Mouse (Mus musculus) spleen, embryonic (tissue): Measurements from ENCODE around the gene Tnfsf12.
"Not testable (repeated sequence)": the region's sequence is repeated elsewhere in the genome, so short reads cannot be mapped to it uniquely, and the experiment has no call there.

Source experiments
- CTCF ChIA-PET: fragments of 350-600 bp; sonication (Branson Sonifier 250); formaldehyde crosslinking; loops from one replicate; lab custom pipeline; 2022; lab: Charles Lee

The Tnfsf12 gene

DNA sequence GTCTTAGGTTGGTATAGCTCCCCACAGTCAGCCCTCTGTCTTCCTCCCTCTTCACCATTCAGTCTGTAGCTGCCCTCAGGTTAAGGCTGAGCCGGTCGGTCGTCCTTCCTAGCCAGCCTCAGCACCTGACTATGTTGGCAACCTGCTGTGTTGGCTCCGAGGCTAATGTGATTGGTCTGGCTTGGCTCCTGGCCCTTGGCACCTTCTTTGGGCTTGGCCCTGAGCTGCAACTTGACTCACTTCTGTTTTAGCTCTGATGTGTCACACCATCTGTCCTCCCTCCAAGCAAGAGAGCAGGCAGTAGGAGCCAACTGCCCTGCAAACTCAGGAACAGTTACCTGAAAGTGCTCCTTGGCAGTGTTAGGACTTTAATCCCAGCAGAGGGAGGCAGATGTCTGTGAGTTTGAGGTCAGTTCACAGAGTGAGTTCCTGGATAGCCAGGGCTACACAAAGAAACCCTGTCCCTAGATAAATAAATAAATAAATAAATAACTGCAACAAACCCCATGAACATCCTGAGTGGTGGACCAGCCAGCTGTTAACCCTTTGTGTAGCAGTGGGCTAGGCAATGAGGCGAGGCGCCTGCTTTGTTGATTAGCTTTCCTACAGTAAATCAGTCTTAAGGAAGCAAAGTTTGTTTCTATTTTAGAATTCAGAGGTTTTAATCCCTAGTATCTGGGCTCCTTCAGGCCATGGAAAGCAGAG, 11.3 kb upstream of the Tnfsf12 start:
- CTCF ChIA-PET: no interaction called here

DNA sequence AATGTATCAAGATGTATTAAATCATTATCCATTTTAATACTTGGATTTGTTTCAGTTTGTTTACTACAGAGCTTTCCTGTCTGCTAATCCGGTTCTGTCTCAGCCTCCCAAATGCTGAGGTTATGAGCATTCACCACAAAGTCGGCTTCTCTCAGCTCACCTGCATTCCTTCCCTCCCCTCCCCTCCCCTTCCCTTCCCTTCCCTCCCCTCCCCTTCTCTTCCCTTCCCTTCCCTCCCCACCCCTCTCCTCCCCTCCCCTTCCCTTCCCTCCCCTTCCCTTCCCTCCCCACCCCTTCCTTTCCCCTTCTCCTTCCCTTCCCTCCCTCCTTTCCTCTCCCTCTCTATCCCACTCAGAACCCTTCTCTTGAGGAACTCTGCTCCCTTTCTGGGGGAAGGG, 9.0 kb upstream of the Tnfsf12 start:
- CTCF ChIA-PET: no interaction called here

DNA sequence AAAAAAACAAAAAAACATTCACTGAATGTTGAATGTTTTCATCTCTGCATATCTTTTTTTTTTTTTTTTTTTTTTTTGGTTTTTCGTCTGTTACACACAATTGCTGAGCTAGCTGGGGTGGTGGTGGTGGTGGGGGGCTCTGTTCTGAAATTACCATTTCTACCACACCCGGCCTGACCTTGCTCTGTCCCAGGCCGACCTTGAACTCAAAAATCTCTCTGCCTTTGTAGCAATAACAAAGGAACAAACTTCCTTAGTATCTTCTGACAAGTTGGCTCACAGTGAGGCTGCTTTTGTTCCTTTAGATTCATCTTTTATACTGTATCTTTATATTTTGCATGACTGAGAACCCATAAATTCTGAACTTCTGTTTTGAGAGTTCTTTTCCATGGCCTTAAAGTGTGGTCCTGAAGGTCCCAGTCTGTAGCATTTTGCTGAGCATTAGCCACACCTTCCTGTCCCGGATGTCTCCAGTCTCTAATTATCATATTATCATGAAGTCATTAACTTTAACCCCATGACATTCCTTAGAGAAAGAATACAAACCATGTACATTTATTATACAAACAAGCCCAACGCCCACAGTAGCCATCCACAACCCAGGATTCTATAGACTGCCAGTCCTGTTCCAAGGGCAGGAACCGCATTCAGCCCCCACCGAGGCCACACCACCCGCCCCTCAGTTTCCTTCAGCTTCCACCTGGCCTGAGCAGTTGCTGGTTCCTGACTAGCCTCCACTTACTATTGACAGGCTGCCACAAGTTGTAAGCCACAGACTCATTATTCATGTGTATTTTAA, 8.4 kb upstream of the Tnfsf12 start:
- CTCF ChIA-PET: interaction anchor here (0.6 kb wide), 1 partner anchor 844 kb away, joined by 5 read pairs; no protein-coding TSS in a partner anchor

DNA sequence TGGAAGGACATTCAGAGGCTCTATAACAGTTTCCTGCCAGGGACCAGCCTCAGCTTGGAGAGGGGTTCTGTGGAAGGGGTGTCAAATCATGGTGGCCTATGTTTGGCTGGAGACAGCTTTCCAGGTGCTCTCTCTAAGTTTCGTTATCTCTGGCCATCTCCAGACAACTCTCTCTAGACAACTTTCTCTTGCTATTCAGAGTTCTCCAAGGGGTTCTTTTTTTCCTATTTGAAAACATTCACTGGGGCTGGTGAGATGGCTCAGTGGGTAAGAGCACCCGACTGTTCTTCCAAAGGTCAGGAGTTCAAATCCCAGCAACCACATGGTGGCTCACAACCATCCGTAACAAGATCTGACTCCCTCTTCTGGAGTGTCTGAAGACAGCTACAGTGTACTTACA, 7.7 kb upstream of the Tnfsf12 start:
- CTCF ChIA-PET: interaction anchor here (0.6 kb wide), 1 partner anchor 845 kb away, joined by 5 read pairs; no protein-coding TSS in a partner anchor

DNA sequence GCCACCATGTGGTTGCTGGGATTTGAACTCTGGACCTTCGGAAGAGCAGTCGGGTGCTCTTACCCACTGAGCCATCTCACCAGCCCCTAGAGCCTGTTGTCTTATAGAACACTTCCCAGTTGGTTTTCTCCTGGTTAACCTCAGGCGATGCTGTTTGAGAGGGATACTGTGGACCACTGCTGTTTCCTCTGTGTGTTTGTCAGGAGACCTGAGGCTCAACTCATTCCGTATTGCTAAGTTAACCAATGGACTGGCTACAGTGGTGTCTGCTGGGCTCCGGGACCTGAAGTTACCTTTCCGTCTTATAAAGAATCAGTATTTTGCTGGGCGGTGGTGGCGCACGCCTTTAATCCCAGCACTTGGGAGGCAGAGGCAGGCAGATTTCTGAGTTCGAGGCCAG, 7.2 kb upstream of the Tnfsf12 start:
- CTCF ChIA-PET: not testable (repeated sequence)

DNA sequence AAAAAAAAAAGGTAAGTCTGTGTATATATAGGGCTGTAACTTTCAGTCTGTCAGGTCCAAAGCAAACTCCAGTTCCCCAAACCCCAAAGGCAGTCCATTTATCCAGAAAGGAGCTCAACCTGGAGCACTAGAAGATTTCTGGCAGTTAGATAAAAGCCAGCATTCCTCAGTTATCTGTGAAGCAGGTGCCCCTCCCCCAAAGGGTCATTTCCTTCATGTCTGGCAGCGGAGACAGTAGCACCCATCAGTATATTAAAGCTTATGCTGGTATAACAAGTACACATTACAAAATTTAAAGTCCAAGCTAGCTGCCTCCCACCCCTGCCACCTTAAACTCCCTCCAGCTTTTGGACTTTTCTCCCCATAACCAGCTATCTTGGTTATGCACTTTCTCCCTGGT, 3.9 kb upstream of the Tnfsf12 start:
- CTCF ChIA-PET: no interaction called here

DNA sequence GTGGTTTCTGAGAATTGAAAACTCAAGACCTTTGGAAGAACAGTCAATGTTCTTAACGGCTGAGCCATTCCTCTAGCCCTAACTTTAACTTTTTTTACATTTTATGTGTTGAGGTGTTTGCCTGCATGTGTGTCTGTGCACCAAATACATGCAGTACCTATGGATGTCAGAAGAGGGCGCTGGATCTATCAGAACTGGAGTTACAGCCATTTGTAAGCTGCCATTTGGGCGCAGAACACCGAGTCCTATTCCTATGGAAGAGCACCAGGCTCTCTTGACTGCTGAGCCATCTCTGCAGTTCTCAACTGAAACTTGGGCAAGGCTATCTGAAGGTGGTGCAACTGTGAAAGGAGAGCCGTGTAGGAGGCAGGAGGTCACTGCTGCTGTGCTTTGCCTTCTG, 2.9 kb upstream of the Tnfsf12 start:
- CTCF ChIA-PET: interaction anchor here (0.5 kb wide), 1 partner anchor 808 kb away, joined by 3 read pairs; no protein-coding TSS in a partner anchor

GRCm38 (mm10) chr11:69697396-69697795, 1.7 kb upstream of the Tnfsf12 start:
- CTCF ChIA-PET: no interaction called here

GRCm38 (mm10) chr11:69695046-69695360, 646 bp downstream of the Tnfsf12 start:
- CTCF ChIA-PET: no interaction called here

DNA sequence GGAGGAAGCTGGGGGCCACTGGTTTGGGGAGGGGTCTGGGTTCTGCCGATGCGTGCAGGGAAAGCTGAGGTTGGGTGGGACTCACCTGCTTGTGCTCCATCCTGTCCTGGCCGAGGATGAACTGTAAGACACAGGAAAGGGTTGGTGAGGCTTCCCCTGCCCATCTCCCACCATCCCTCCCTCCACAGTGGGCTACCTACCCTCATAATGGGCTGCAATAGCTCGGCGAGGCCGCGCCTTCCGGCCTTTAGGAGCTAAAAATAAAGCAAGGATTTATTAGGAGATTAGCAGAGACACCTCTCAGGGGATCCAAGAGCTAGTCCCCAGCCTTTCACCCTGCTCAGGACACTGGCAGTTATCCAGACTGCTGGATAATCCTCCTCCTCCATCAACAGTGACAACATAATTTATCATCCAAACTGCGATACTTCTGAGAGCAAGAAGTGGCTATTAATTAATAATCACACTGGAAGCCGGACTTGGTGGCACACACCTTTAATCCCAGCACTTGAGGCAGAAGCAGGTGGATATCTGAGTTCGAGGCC, 2.2 kb downstream of the Tnfsf12 start:
- CTCF ChIA-PET: no interaction called here

GRCm38 (mm10) chr11:69692863-69693262, 2.8 kb downstream of the Tnfsf12 start:
- CTCF ChIA-PET: no interaction called here

GRCm38 (mm10) chr11:69692196-69692811, 3.3 kb downstream of the Tnfsf12 start:
- CTCF ChIA-PET: interaction anchor here (0.6 kb wide), 1 partner anchor 320 kb away, joined by 3 read pairs; no protein-coding TSS in a partner anchor

GRCm38 (mm10) chr11:69689891-69690290, 5.8 kb downstream of the Tnfsf12 start:
- CTCF ChIA-PET: no interaction called here

- CTCF ChIA-PET: no interaction called here
Measured at GRCm38 (mm10) chr11:69687061-69687460, 8.6 kb downstream of the Tnfsf12 start.

DNA sequence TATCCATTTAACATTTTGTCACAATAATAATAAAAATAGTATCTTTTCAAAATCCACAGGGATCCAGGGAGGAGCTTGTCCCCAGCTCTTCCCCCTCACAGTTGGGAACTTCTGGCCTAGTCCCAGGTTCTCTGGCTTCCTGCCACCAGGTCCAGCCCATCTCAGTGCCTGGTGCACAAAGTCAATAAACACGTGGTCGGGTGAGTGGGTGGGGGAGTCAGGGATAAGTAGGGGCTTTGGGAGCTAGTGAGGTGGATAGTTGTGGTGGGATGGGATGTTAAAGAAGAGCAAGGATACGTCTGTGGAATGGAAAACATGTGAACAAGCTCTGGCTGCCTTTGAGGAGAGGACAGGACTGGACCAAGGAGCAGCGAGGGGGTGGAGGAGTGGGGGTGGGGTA, 9.3 kb downstream of the Tnfsf12 start:
- CTCF ChIA-PET: interaction anchor here (0.5 kb wide), 1 partner anchor 70 kb away, joined by 3 read pairs; no protein-coding TSS in a partner anchor

DNA sequence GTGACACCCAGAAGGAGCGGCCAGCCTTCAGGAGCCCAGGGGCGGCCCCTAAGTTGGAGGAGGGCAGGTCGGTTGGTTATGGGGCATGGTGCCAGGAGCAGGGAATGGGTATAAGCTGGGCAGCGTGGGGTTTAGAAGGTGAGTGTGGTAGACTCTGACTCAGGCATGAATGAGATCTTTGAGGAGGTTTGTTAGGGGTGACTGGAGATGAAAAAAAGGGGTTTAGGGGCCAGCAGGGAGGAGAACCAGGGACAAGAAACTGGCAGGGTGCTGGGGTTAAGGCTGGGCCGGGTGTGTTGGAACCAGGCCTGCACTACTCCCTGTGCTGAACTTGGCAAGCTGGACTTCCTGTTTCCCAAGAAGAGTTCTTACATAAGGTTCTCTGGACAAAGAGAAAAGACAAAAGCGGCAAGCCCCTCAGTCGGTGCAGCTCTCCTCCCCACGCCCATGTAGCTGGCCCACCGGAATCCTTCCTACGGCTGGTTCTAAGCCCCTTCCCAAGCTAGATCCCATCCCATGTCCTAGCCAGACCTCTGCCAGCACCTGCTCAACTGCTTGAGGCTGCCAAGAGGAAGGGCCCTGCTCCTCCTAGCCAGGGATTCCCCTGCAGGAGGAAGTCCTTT, 10.0 kb downstream of the Tnfsf12 start, which contains the start of gene Tnfsf13:
Gene Tnfsf13 (minus strand): TSS at position 259 of the 623 bp plus-strand sequence.
- CTCF ChIA-PET: interaction anchor here (0.5 kb wide), 1 partner anchor 27 kb away, joined by 3 read pairs; no protein-coding TSS in a partner anchor

DNA sequence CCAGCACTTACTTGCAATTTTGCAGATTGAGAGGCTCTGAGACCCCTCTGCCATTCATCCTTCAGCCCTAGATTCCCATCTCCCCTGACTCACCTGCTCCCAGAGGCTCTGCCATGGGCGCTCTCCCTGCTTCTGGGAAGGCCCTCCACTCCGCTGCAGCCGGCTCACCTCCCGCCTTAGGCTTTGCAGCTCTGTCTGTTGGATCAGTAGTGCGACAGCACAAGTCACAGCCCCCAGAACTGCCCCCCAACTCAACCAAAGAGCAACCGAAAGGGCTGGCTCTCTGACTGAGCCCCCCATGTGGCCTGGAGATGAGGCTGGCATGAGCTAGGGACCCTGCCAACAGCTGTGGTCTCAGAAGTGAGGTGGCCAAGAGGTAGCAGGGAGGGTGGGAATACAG, 10.7 kb downstream of the Tnfsf12 start:
- CTCF ChIA-PET: no interaction called here

DNA sequence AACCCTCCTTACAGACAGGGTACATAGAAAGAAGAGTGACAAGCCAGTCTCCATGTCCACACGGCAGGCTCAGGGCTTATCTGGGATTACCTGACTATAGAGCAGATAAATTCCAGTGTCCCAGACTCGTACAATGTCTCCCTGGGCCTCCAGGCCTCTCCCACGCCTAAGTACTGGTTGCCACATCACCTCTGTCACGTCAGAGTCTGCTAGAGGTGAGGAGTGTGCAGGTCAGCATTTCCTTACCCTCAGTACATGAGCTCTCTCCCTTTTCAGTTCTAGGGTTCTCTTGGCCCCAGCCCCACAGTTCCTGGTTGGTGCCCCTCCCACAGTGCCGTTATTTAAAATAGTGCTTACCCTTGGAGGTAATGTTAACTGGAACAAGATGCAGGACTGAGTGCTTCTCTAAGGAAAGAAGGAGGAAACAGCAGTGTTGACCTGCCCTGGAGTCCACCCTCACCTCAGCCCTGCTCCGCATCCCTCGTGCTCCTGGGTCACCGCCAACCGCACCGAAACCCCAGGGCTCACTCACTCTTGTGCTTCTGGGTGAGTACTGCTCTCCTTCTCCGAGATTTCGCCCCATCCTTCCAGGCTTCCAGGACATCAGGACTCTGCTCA, 11.4 kb downstream of the Tnfsf12 start:
- CTCF ChIA-PET: no interaction called here

GRCm38 (mm10) chr11:69683576-69683975, 12.1 kb downstream of the Tnfsf12 start:
- CTCF ChIA-PET: interaction anchor here (1.0 to 1.1 kb wide), 2 partner anchors 51 to 153 kb away, joined by 3 read pairs; no protein-coding TSS in a partner anchor

DNA sequence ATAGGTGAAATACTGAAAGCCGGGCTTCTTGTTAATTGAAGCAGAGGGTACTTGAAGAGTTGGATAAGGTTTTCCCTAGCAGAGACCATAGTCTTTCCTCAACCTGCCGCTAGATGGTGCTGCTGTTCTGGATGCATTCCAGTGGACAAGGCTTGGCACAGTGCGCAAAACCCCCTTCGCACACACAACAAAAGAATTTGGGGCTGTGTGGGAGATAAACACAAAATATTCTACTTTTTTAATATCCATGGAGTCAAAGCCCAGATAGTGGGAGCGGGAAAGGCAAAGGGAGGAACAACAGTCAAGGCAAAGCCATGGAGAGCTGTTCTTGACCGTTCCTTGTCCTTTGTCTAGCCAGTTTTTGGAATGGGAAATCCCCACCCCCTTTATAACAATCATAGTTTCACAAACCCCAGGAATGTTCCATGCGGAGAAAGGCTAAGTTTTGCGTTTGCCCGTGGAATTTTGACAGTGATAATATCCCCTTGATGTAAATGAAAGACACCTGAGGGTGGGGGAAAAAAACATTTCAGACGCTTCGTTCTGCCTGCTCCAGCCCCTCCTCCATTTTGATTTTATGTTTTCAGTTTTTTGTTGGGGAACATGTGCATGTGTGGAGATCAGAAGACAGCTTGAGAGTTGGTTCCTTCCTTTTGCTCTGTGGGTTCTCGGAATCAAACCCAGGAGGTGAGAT, 12.7 kb downstream of the Tnfsf12 start:
- CTCF ChIA-PET: interaction anchor here (0.5 to 1.1 kb wide), 3 partner anchors 41 to 154 kb away, joined by 3 to 6 read pairs (median 3); no protein-coding TSS in a partner anchor
